Mouse (Mus musculus) T-helper 2 cell (primary cell): ENCODE measurements around the gene Nucb1.
"Not testable (repeated sequence)": the region's sequence is repeated elsewhere in the genome, so short reads cannot be mapped to it uniquely, and the experiment has no call there.

ENCODE experiments used
- in situ Hi-C: fragments of 300-600 bp; cut with MboI, MseI; formaldehyde crosslinking; loops from one replicate; pipeline ENCODE4 v1.15.1; 2025; ENCODE audit warnings: high pct_unique_total_duplicates

The Nucb1 gene

GRCm38 (mm10) chr7:45524841-45525621 is 14.8 kb upstream of the Nucb1 start:
- in situ Hi-C loops = no loop called here

DNA sequence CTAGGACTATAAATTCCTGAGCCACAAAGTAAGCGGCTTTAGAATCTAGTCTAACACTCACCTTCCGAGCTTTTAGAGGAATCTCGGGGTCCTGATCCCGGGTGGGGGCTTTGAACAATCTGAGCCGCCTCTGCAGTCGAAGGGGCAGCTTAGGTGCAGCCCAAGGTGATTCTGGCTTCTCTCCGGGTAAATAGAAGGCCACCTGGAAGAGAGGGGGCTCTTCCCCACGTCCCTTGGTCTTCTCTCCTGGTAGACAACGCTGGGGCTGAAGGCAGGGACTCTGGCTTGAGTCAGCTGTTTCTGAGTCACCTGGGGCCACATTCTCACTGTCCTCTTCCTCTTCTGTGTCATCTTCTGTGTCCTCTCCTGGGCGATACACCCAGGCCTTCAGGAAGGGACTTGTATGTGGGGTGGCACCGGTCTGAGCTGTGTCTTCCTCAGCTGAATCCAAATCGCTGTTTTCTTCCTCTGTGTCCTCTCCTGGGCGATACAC is 13.5 kb upstream of the Nucb1 start:
- in situ Hi-C loops = no loop called here

DNA sequence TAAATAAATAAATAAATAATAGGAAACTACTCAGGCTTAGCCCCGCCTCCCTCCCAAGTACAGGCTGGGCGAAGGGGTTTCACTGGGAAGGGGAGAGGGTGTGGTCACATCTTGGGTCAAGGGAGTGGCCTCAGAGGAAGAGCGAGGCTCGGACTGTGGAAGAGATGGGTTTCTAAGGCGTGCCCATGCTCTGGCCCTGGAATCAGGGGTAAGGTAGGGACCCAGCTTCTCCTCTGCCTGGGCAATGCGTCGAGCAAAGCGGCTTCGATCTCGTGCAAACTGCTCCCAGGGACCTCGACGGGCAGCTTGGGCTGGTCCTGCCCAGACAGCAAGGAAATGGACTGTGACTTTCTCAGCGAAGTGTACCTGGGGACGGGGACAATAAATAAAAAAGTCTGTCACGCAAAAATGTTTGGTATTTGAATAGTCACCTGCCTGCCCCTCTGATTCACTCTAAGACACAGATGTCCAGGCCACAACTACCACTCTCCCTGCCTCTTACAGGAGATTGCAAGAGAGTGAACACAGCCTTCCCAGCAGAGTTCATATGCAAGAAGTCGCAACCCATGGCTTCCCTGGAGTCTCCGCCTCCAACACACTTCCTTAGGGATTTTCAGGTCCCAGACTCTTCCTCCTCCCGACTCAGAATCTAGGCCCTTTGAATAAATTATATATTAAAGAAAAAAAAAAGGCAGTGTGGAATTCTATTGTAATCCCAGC is 12.9 kb upstream of the Nucb1 start:
- in situ Hi-C loops = no loop called here

GRCm38 (mm10) chr7:45522194-45522752 is 12.1 kb upstream of the Nucb1 start:
- in situ Hi-C loops = no loop called here

DNA sequence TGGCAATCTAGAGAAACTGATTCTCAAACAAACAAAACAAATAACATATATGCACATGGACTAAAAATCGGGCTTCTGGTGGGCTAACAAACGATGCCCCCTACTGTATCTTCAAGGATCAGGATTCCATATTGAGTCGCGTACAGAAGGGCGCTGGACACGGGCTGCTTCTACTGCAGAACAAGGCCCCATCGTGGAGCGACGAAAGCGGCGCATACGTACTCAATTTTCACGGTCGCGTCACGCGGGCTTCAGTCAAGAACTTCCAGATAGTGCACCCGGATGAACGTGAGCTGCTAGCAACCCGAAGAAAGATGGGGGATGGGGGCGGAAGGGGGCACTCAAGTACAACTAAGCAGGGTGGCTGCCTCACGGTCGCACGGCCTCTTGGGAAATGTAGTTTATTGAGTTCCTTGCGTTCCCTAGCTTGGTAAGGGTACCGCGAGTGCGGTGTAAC is 11.6 kb upstream of the Nucb1 start:
- in situ Hi-C loops = no loop called here

GRCm38 (mm10) chr7:45520605-45521004 is 10.4 kb upstream of the Nucb1 start:
- in situ Hi-C loops = no loop called here

GRCm38 (mm10) chr7:45519345-45520120 is 9.3 kb upstream of the Nucb1 start:
- in situ Hi-C loops = no loop called here

DNA sequence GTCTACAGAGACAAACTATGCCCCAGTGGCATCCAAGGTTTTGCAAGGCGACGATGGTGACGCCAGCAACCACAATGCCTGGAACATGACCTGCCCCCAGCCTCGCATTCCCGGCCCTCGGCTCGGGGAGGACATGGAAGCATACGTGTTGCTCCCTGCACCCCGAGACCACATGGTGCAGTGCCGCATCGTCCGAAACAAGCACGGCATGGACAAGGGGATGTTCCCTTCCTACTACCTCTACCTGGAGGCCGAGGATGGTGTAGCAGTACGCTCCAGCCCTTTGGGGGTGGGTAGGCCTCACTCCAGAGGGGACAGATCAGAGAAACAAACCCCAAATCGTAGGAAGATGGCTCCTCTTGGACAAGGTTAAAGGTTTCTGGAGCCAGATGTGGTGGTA is 8.4 kb upstream of the Nucb1 start:
- in situ Hi-C loops = no loop called here

GRCm38 (mm10) chr7:45516846-45517245 is 6.6 kb upstream of the Nucb1 start:
- in situ Hi-C loops = not testable (repeated sequence)

DNA sequence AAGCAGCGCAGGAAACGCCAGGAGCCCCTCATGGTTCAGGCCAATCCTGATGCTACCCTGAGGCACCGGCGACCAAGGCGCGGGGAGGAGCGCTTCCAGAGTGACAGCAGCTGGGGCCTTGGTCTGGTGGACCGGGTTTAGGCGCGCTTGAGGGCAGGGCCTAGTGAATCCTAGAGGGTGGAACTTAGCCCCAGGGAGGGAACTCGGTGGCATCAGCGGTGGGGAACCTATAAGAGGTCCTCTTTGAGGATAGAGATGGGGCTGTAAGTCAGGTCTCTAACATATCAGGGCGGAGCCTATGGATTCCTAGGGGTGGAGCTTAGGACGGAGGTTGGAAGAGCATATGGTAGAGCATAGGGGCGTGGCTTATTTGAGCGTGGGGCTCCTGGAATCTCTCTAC is 5.2 kb upstream of the Nucb1 start:
- in situ Hi-C loops = no loop called here

DNA sequence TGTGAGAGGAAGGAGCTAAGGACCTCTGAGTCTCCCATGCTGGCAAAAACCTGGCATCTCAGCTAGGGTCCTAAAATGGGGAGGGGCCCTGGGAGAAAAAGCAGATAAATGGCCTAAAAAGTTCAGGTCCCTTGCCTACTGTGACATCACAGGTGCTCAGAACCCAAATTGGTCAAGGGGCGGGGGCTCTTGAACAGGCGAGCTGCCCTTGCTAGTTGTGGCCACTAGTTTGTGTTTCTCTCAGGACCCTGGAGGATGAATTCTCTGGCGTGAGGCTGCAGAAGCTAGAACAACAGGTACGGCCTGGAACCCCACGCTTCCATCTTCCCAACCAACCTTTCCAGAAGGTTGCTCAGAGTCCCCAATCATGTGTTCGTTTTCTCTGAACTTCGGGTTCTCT is 4.2 kb upstream of the Nucb1 start:
- in situ Hi-C loops = no loop called here

- in situ Hi-C loops = no loop called here
Observed at GRCm38 (mm10) chr7:45509181-45509882, 874 bp downstream of the Nucb1 start.

- in situ Hi-C loops = no loop called here
Observed at GRCm38 (mm10) chr7:45508561-45508960, 1.6 kb downstream of the Nucb1 start.

DNA sequence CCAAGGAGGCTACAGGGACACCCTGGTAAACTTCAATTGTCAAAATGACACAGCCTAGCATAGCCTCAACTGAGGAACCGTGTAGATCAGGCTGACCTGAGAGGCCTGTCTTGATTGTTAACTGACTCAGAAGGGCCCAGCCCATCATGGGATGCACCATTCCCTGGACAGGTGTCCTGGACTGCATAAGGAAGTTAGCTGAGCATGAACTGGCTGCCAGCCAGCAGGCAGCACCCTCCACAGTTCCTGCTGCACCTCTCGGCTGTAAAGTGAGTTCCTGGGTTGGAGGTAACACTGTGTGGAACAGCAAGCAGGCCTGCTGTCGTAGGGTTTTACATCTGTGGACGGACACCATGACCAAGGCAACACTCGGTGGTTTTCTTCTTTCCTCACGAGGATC is 2.6 kb downstream of the Nucb1 start:
- in situ Hi-C loops = no loop called here

GRCm38 (mm10) chr7:45498427-45498826 is 11.8 kb downstream of the Nucb1 start:
- in situ Hi-C loops = no loop called here

GRCm38 (mm10) chr7:45494548-45494947 is 15.7 kb downstream of the Nucb1 start:
- in situ Hi-C loops = no loop called here

GRCm38 (mm10) chr7:45492951-45493350 is 17.3 kb downstream of the Nucb1 start:
- in situ Hi-C loops = no loop called here

DNA sequence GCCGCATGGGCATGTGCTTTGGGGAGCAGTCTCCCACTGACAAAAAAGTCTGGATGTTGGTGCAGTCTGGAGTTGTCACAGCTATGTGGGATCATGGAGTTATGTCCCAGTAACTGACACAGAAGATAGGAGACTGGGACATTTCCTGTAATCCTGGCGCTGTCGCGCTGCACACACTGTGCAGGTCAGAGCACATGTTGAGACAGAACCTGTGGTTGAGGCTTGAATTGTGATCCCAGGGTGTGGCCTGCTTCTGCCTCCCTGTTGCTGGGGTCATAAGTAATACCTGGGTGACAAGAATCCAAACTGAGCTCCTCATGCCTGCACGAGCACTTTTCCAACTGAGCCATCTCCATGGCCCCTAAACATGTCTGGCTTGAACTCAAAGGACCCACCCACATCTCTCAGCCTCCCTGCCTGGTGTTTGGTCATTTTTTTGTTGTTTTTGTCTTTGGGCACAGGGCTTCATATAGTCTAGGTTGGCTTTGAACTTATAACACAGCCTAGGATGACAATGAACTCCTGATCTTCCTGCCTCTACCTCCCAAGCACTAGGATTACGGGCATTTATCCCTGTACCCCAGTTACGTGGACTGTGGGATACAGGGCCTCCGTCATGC is 17.9 kb downstream of the Nucb1 start:
- in situ Hi-C loops = no loop called here

DNA sequence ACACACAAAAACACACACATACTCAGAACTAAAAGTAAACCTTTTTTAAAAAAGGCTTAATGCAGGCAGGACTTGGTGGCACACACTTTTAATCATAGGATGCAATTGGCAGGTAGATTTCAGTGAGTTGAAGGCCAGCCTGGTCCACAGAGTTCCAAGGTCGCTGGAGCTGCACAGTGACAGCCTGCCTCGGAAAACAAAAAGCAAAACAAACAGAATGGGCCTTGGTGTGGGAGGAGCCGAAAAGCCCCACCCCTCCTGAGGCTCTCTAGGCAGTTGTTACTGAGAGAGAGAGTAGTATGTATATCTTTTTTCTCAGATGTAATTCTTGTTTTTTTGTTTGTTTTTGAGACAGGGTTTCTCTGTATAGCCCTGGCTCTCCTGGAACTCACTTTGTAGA is 18.9 kb downstream of the Nucb1 start:
- in situ Hi-C loops = no loop called here

DNA sequence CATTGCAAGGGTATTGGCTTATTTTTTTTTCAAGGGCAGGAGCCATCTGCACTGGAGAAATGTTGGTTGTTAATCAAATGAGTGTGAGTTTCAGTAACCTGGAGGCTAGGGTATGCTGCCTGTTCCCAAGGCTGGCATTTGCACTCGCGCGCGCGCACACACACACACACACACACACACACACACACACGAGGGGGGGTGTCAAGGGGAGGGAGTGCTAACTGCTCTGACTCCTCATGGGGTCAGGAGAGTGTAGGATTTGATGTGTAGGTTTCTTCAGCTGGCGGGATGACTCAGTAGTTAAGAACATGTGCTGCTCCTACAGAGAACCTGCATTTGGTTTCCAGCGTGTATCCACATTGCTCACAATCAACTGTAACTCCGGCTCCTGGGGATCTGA is 19.4 kb downstream of the Nucb1 start:
- in situ Hi-C loops = no loop called here

- in situ Hi-C loops = no loop called here
Observed at GRCm38 (mm10) chr7:45489578-45489977, 20.6 kb downstream of the Nucb1 start.
